Mouse (Mus musculus): ENCODE data around the gene Gm10197. TPM values are rescaled to one million over a fixed set of nuclear protein-coding genes. Genes with fewer than 3 reads are reported as not detected.

The Gm10197 gene
- polyA plus RNA-seq, 1 experiment: not detected

- DNase-seq (ENCODE audit: low read depth): no peak
Observed at GRCm38 (mm10) chr19:53394552-53394951, 23.0 kb upstream of the Gm10197 start.

GRCm38 (mm10) chr19:53393646-53394045 is 22.1 kb upstream of the Gm10197 start:
- DNase-seq (ENCODE audit: low read depth): no peak

GRCm38 (mm10) chr19:53392781-53393343 is 21.3 kb upstream of the Gm10197 start:
- DNase-seq (ENCODE audit: low read depth): no peak

GRCm38 (mm10) chr19:53391787-53392186 is 20.2 kb upstream of the Gm10197 start:
- DNase-seq (ENCODE audit: low read depth): no peak

DNA sequence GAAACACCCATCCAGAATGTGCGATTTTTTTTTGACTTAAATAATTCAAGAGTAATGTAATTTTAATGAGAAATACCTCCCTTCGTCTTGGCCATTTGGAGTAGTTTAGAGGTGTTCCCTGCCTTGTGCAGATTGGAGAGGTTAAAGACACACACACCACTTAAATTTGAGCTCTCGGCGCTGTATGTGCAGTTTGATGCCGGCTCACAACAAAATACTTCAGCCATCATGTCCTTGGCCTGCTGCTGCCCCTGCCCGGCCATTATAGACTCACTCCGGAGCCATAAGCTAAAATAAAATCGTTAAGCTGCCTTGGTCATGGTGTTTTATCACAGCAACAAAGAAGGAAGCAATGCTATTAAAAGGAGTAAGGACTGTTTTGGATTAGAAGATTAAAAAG is 19.8 kb upstream of the Gm10197 start:
- DNase-seq (ENCODE audit: low read depth): no peak

DNA sequence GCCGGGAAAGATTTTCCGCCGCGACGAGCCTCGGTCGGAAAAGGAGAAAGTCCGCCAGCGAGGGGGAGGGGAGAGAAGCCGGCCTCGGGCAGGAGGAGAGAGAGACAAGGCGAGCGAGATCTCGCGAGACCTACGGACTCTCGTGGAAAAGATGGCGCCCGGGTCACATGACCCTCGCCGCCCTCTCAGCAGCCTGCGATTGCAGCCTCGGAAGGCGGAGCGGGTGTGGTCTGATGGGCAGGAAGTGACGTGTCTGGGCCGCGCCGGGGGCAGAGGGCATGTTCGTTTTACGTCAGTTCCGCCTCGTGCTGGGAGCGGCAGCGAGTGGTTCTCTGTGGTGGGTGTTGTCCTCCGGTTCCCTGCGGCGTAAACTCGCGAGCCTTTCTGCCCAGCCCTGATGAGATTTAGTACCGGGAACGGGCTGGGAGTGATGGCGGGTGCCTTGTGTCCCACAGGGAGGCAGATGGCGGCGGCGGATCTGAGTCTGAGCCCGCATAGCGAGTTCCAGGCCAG is 19.0 kb upstream of the Gm10197 start, which contains the start of gene Smndc1:
Gene Smndc1, minus strand, starts transcription at position 84 of the 513 bp plus-strand sequence.
- peak; percentile 85 for DNase-seq (ENCODE audit: low read depth)

GRCm38 (mm10) chr19:53389851-53390431 is 18.4 kb upstream of the Gm10197 start:
- no peak for DNase-seq (ENCODE audit: low read depth)

DNA sequence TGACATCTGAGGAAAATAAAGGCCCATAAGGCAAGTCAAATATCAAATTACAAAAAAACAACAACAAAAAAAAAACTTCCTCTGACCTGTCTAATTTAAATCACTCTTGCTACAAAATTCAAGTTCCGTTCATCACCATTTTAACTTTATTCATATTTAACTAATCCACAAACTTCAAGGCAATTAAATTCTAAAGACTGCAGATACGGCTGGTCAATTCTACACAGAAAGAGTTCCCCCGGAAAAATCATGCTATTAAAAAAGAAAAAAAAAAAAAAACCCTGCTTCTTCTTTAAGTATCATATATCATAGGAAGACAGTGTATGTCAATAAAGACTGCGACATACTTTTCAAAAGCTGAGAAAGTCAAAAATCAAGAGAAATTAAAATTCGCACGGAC is 17.9 kb upstream of the Gm10197 start:
- DNase-seq (ENCODE audit: low read depth): no peak

DNA sequence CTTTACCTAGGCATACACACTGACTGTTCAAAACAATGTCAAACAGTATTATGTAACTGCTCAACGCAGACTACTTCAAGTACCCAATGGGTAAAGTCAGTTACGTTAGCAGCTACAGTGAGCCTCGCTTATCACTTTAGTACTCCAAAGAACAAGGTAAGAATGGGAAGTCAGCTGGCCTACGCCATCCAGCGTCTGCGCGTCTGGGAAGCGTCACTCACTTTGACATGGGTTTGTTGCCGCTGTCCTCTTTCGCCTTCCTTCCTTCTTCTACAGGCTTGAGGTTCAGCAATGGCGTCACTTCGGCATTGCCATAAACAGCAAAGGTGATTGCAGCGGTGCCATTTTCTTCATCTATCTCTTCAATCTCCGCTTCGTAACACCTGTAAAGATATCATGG is 11.8 kb upstream of the Gm10197 start:
- no peak for DNase-seq (ENCODE audit: low read depth)

DNA sequence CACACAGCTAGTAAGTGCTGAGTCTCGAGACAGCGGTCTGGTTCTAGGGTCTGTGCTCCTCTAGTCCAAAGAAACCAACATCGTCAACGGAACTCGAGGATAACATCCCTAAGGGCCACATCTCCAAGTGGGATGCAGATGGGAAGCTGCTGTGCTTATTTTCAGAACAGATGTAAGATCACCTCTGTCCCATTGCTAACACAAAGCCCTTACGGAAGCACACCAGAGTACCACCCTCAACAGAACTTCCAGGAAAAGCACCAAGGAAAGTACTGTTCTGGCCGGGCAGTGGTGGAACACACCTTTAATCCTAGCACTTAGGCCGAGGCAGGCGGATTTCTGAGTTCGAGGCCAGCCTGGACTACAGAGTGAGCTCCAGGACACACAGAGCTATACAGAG is 6.9 kb upstream of the Gm10197 start:
- DNase-seq (ENCODE audit: low read depth): no peak

DNA sequence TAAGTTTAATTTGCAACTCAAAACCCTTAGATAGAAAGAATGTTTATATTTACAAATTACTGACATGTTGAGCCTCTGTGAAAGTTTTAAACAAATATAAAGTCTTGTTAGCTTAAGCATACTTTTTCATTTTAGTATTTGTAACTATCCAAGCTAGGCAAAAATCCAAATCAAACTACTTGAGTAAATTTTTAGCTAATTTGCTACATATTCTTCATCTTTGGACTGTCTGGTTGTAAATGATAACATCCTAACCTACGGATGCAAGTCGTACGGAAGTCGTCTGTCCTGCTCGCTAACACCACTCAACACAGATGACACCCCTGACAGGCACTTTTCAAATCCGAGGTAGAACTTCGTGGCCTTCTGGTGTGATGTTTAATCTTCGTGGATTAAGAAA is 6.1 kb upstream of the Gm10197 start:
- DNase-seq (ENCODE audit: low read depth): no peak

DNA sequence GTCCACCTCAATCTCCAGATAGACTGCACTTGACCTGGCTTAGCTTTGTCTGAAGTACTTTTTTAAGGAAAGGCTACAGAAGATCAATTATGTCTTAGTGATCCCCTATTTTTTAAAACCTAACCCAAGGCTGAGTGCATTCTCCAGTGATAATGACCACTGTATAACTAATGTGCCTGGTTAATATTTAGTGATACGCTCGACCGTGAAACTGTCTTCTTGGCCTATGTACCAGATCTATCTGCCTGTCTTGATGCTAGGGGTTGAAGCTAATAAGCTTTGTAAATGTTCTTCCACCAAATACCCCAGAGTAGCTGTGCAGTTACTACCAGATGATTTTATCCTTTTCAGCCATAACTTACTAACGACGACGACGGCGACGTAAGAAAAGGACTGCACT is 4.2 kb upstream of the Gm10197 start:
- no peak for DNase-seq (ENCODE audit: low read depth)

GRCm38 (mm10) chr19:53375299-53375698 is 3.7 kb upstream of the Gm10197 start:
- DNase-seq (ENCODE audit: low read depth): no peak

GRCm38 (mm10) chr19:53373570-53373969 is 2.0 kb upstream of the Gm10197 start:
- no peak for DNase-seq (ENCODE audit: low read depth)

DNA sequence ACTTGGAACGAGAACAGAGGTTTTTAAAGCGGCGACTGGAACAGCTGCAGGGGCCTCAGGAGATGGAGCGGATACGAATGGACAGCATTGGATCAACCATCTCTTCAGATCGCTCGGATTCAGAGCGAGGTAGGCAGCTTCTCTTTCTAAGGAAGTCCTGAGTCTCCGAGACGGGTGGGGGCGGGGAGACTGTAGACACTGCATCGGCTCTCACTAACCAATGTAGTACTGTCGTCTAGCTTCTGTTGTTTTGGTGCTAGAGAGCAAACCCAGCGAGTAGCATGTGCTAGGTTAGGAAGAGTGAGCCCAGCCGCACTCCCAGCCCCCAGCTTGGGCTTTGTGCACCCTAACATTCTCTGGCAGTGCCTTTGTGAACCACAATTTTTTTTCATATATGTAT is 1.3 kb downstream of the Gm10197 start:
- DNase-seq (ENCODE audit: low read depth): no peak

DNA sequence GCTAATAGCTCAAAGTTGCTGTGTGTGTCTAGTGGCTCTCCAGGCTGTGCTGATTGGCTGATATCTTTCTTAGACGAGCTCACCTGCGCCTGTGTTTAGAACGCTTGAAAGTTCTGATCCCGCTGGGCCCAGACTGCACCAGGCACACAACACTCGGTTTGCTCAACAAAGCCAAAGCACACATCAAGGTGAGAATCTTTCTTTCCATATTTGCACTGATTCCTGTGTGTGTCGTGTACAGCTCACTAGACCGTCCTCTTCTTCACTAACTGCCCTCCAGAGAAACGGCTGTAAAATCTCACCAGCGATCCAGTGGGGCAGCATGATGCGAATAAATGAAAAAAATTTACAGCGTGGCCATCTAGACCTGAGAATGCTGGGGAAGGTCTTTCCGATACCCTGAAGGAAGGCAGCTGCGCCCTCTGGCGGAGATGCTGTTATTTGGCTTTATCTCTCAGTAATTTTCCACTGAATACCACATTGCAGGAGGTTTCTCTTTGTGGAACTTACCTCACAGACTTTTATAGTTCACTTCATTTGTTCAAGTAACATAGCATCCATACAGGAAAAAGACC is 2.0 kb downstream of the Gm10197 start:
- DNase-seq (ENCODE audit: low read depth): no peak

DNA sequence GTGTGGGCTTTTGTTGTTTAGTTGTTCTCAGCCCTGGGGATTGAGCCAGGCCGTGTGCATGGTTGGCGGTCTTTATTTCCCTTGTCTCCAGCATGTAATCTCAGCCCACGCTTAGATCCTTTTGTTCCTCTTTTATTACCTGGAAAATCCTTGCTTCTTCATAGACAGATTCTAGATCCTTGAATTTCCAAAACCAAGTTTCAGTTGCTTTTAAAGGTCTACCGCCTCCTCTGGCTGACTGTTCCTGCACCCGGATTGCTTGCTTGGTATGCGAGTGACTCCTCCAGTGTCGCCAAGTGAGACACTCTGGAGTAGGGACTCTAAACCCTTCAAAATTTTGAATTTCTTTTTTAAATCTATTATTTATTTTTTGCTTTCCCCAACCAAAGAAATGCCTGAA is 4.7 kb downstream of the Gm10197 start:
- DNase-seq (ENCODE audit: low read depth): no peak

GRCm38 (mm10) chr19:53366057-53366775 is 5.3 kb downstream of the Gm10197 start:
- no peak for DNase-seq (ENCODE audit: low read depth)

DNA sequence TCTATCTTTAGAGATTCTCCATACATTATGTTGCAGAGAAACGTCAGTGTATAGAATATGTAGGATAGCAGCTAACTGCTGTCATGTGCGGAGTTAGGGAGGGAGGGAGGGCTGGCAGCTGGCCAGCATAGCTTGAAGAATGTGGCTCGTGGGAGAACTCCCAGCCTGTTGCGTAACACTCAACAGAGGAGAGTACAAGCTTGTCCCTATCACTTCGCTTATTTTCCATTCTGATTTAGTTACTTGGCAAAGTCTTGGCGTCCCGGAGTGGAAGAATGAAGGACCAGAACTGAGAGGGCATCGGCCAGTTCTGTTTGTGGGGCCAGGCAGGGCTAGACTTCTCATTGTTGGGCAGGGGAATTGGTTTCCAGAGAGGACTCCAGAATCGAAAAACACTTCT is 6.6 kb downstream of the Gm10197 start:
- DNase-seq (ENCODE audit: low read depth): no peak

DNA sequence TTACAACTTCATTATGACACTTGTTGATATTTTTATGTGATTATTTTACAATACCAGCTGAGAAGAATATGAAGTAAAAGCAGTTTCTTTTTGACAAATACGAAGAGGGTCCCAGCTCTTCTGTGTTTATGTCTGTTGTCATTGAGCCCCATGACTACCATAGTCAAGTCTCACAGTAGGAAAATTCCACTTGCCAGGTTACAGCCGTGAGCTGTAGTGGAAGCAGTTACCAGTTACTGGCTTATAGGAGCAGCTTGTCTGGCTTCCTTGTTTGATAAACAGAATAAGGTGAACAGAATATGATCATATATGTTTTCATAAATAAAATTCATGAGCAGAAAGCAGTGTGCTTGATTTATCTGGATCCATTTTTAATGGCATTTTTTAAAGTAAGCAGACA is 7.0 kb downstream of the Gm10197 start:
- DNase-seq (ENCODE audit: low read depth): no peak

- DNase-seq (ENCODE audit: low read depth): no peak
Observed at GRCm38 (mm10) chr19:53362967-53363366, 8.6 kb downstream of the Gm10197 start.

- DNase-seq (ENCODE audit: low read depth): no peak
Observed at GRCm38 (mm10) chr19:53360265-53360958, 11.2 kb downstream of the Gm10197 start.

All from gonadal fat pad, adult 2 months (tissue).